Mouse (Mus musculus) neural tube, embryonic 11.5 days (tissue): ENCODE measurements at regions not wholly inside any gene's neighbourhood (a gene's known extent, or its start where the extent isn't known, plus 50 kb on each side); places are given as distances from the start of the nearest gene placed in this dataset.
A peak's percentile ranks its signal among the peaks of the same experiment; 100 is the strongest.

Experiments
- ATAC-seq: fragments of 200-750 bp; cut with Nextera tagmentation; 2 replicates; pipeline ENCODE4 v1.8.0; 2017; ENCODE audit warnings: moderate number of reproducible peaks, mild to moderate bottlenecking, moderate TSS enrichment, moderate library complexity; ENCODE audit not compliant: insufficient read depth, low FRiP score, low TSS enrichment
- DNase-seq: peaks from one replicate; pipeline ENCODE4 v3.0.0-alpha.2; 2015; ENCODE audit warnings: low spot score
- H3K27ac ChIP-seq: fragments of 300-500 bp; sonication (generic); 2 replicates; pipeline ENCODE4 v1.5.1; 2014; ENCODE audit warnings: low read depth, mild to moderate bottlenecking, low read length
- H3K27me3 ChIP-seq: fragments of 300-500 bp; sonication (generic); 2 replicates; pipeline ENCODE4 v1.6.1; 2014; ENCODE audit warnings: mild to moderate bottlenecking, low read length, mixed read lengths; ENCODE audit not compliant: control insufficient read depth, insufficient read depth
- H3K36me3 ChIP-seq: fragments of 300-500 bp; sonication (generic); 2 replicates; pipeline ENCODE4 v1.6.1; 2014; ENCODE audit warnings: mild to moderate bottlenecking, low read length, moderate library complexity, mixed read lengths; ENCODE audit not compliant: control insufficient read depth, insufficient read depth
- H3K4me1 ChIP-seq: fragments of 300-500 bp; sonication (generic); 2 replicates; pipeline ENCODE4 v1.6.1; 2014; ENCODE audit warnings: low read length, mixed read lengths; ENCODE audit not compliant: control insufficient read depth, insufficient read depth
- H3K4me2 ChIP-seq: fragments of 300-500 bp; sonication (generic); 2 replicates; pipeline ENCODE4 v1.6.1; 2014; ENCODE audit warnings: low read depth, mild to moderate bottlenecking, moderate library complexity
- H3K4me3 ChIP-seq: fragments of 300-500 bp; sonication (generic); 2 replicates; pipeline ENCODE4 v1.5.1; 2014; ENCODE audit warnings: low read depth, low read length
- H3K9ac ChIP-seq: fragments of 300-500 bp; sonication (generic); 2 replicates; pipeline ENCODE4 v1.6.1; 2014; ENCODE audit warnings: mild to moderate bottlenecking, low read length
- H3K9me3 ChIP-seq: fragments of 300-500 bp; sonication (generic); 2 replicates; pipeline ENCODE4 v1.6.1; 2016; ENCODE audit warnings: low read length; ENCODE audit not compliant: control insufficient read depth
- WGBS: fragments of 180-500 bp; shearing (Covaris S2); extraction: QIAGEN DNeasy Blood & Tissue Kit; methylation state at CpG from one replicate; pipeline ENCODE4 v1.1.7; 2014; 5-methylcytosine and 5-hydroxymethylcytosine counted together

GRCm38 (mm10) chr2:107175721-107176120 is 114.7 kb upstream of the Kcna4 start:
- no peak overlapping the region for H3K27ac ChIP-seq
- DNase-seq (no peak), ATAC-seq (peak; percentile 8; the same call in 1 of the 2 replicates)
- H3K4me3 ChIP-seq = no peak overlapping the region
- H3K27me3 ChIP-seq = no peaks in the 10 kb centered on the region
- H3K4me2 ChIP-seq = no peak overlapping the region
- H3K4me1 ChIP-seq = no peaks in the 10 kb centered on the region
- no peak overlapping the region for H3K9ac ChIP-seq
- H3K9me3 ChIP-seq = no peaks in the 10 kb centered on the region
- 51% methylated on average over 4 of the region's 4 CpGs for WGBS
- H3K36me3 ChIP-seq = no peaks in the 10 kb centered on the region

GRCm38 (mm10) chr2:107183066-107183465 is 107.4 kb upstream of the Kcna4 start:
- no peaks in the 10 kb centered on the region for H3K9me3 ChIP-seq
- no peak overlapping the region for H3K4me3 ChIP-seq
- H3K27me3 ChIP-seq = no peaks in the 10 kb centered on the region
- H3K27ac ChIP-seq = no peak overlapping the region
- DNase-seq = no peak
- H3K9ac ChIP-seq = no peak overlapping the region
- H3K4me2 ChIP-seq = no peak overlapping the region
- WGBS = 89% methylated on average over 6 of the region's 6 CpGs
- no peaks in the 10 kb centered on the region for H3K4me1 ChIP-seq
- H3K36me3 ChIP-seq = no peaks in the 10 kb centered on the region
- no peak for ATAC-seq

GRCm38 (mm10) chr2:107184864-107185263 is 105.6 kb upstream of the Kcna4 start:
- Histone ChIP-seq H3K4me1 (no peaks in the 10 kb centered on the region), H3K27me3 (no peaks in the 10 kb centered on the region), H3K4me3 (no peak overlapping the region), H3K9me3 (no peaks in the 10 kb centered on the region), H3K36me3 (no peaks in the 10 kb centered on the region), H3K9ac (no peak overlapping the region), H3K4me2 (no peak overlapping the region), H3K27ac (no peak overlapping the region)
- no peak for DNase-seq
- WGBS = 52% methylated on average over 3 of the region's 3 CpGs
- no peak for ATAC-seq

GRCm38 (mm10) chr2:107201856-107202473 is 88.5 kb upstream of the Kcna4 start:
- no peak overlapping the region for H3K4me3 ChIP-seq
- no peak for ATAC-seq

GRCm38 (mm10) chr2:107202474-107202858 is 88.0 kb upstream of the Kcna4 start:
- DNase-seq (no peak), ATAC-seq (no peak)
- Histone ChIP-seq H3K4me3 (no peak overlapping the region), H3K36me3 (no peaks in the 10 kb centered on the region), H3K4me2 (no peak overlapping the region), H3K9me3 (no peaks in the 10 kb centered on the region), H3K27me3 (no peaks in the 10 kb centered on the region), H3K9ac (no peak overlapping the region), H3K27ac (no peak overlapping the region), H3K4me1 (no peaks in the 10 kb centered on the region)
- 75% methylated on average over 3 of the region's 3 CpGs for WGBS

More at GRCm38 (mm10) chr2:107201856-107202473, 88.5 kb upstream of the Kcna4 start:
- Histone ChIP-seq H3K9me3 (no peaks in the 10 kb centered on the region), H3K27me3 (no peaks in the 10 kb centered on the region), H3K36me3 (no peaks in the 10 kb centered on the region), H3K4me2 (no peak overlapping the region), H3K9ac (no peak overlapping the region), H3K4me1 (no peaks in the 10 kb centered on the region), H3K27ac (no peak overlapping the region)
- DNase-seq = no peak
- WGBS = 89% methylated on average over 4 of the region's 4 CpGs

GRCm38 (mm10) chr2:107221544-107221943 is 68.9 kb upstream of the Kcna4 start:
- WGBS = 74% methylated on average over 1 of the region's 1 CpGs
- Histone ChIP-seq H3K36me3 (no peaks in the 10 kb centered on the region), H3K4me1 (no peaks in the 10 kb centered on the region), H3K4me2 (no peak overlapping the region), H3K9me3 (no peaks in the 10 kb centered on the region), H3K4me3 (no peak overlapping the region), H3K27me3 (no peaks in the 10 kb centered on the region), H3K27ac (no peak overlapping the region), H3K9ac (no peak overlapping the region)
- ATAC-seq (no peak), DNase-seq (no peak)

- H3K36me3 ChIP-seq = no peaks in the 10 kb centered on the region
- DNase-seq = no peak
- H3K9ac ChIP-seq = no peak overlapping the region
- no peaks in the 10 kb centered on the region for H3K9me3 ChIP-seq
- no peak overlapping the region for H3K27ac ChIP-seq
- no peak overlapping the region for H3K4me2 ChIP-seq
- H3K4me3 ChIP-seq = no peak overlapping the region
- H3K4me1 ChIP-seq = no peaks in the 10 kb centered on the region
- WGBS = 83% methylated on average over 2 of the region's 2 CpGs
- no peak for ATAC-seq
- no peaks in the 10 kb centered on the region for H3K27me3 ChIP-seq
Measured at GRCm38 (mm10) chr2:107224679-107225078, 65.8 kb upstream of the Kcna4 start.

- no peak overlapping the region for H3K4me3 ChIP-seq
- no peaks in the 10 kb centered on the region for H3K9me3 ChIP-seq
- no peaks in the 10 kb centered on the region for H3K4me1 ChIP-seq
- H3K9ac ChIP-seq = no peak overlapping the region
- no peaks in the 10 kb centered on the region for H3K27me3 ChIP-seq
- no peak overlapping the region for H3K4me2 ChIP-seq
- H3K27ac ChIP-seq = no peak overlapping the region
- DNase-seq (no peak), ATAC-seq (no peak)
- 88% methylated on average over 2 of the region's 2 CpGs for WGBS
- no peaks in the 10 kb centered on the region for H3K36me3 ChIP-seq
Measured at GRCm38 (mm10) chr2:107227486-107227885, 63.0 kb upstream of the Kcna4 start.

GRCm38 (mm10) chr2:107228287-107228686 is 62.2 kb upstream of the Kcna4 start:
- no peaks in the 10 kb centered on the region for H3K4me1 ChIP-seq
- H3K4me2 ChIP-seq = no peak overlapping the region
- no peaks in the 10 kb centered on the region for H3K27me3 ChIP-seq
- H3K4me3 ChIP-seq = no peak overlapping the region
- 57% methylated on average over 1 of the region's 1 CpGs for WGBS
- no peaks in the 10 kb centered on the region for H3K9me3 ChIP-seq
- no peak for DNase-seq
- no peak for ATAC-seq
- no peaks in the 10 kb centered on the region for H3K36me3 ChIP-seq
- no peak overlapping the region for H3K27ac ChIP-seq
- H3K9ac ChIP-seq = no peak overlapping the region
